Mouse (Mus musculus): ENCODE data around the gene Shld2.

DNA sequence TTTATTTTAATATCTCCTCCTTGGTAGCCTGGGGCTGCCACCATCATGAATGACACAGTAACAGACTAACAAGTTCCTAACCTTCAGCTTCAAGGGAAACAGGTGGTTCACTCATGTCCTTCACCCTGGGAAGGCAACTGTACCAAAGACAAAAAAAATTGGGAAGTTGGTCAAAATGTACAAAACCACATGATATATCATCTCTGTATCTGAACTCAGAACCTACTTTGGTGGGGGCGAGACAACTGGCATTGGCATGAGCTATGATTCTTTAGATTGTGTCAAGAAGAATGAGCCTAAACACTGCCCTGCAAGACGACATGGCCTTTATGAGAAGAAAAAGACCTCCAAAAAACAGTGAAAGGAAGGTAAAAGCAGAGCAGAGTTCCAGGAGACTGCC is 29.5 kb downstream of the Shld2 start:
- no peak for TF ChIP-seq CTCF (IDR thresholded peaks at IDR 0.05; ENCODE audit: extremely low read depth, insufficient read depth, low read length)
- TF ChIP-seq POLR2A (IDR thresholded peaks at IDR 0.05; ENCODE audit: extremely low read depth, insufficient read depth, low read length) = no peak
